Mouse (Mus musculus) neural tube, embryonic 15.5 days (tissue): Measurements from ENCODE around the gene Tmed4. TPM values are rescaled to one million over a fixed set of nuclear protein-coding genes. Genes with fewer than 3 reads are reported as not detected.

Experiments used
- ATAC-seq: fragments of 200-750 bp; cut with Nextera tagmentation; 2 replicates; pipeline ENCODE4 v1.8.0; 2017; ENCODE audit warnings: mild to moderate bottlenecking, moderate TSS enrichment, moderate library complexity; ENCODE audit not compliant: low FRiP score
- H3K27ac ChIP-seq: fragments of 300-500 bp; sonication (generic); replicated peaks from 2 replicates; pipeline ENCODE4 v1.5.1; 2015; ENCODE audit warnings: mild to moderate bottlenecking, inconsistent platforms
- H3K27me3 ChIP-seq: fragments of 300-500 bp; sonication (generic); replicated peaks from 2 replicates; pipeline ENCODE4 v1.6.1; 2015; ENCODE audit warnings: inconsistent platforms
- H3K36me3 ChIP-seq: fragments of 300-500 bp; sonication (generic); 2 replicates; pipeline ENCODE4 v1.6.1; 2015; ENCODE audit warnings: inconsistent platforms
- H3K4me1 ChIP-seq: fragments of 300-500 bp; sonication (generic); 2 replicates; pipeline ENCODE4 v1.6.1; 2015; ENCODE audit warnings: inconsistent platforms
- H3K4me2 ChIP-seq: fragments of 300-500 bp; sonication (generic); 2 replicates; pipeline ENCODE4 v1.6.1; 2015; ENCODE audit warnings: inconsistent platforms, mild to moderate bottlenecking, moderate library complexity
- H3K4me3 ChIP-seq: fragments of 300-500 bp; sonication (generic); replicated peaks from 2 replicates; pipeline ENCODE4 v1.5.1; 2015; ENCODE audit warnings: mild to moderate bottlenecking, inconsistent platforms
- H3K9ac ChIP-seq: fragments of 300-500 bp; sonication (generic); replicated peaks from 2 replicates; pipeline ENCODE4 v1.6.1; 2015; ENCODE audit warnings: mild to moderate bottlenecking, inconsistent platforms
- H3K9me3 ChIP-seq: fragments of 300-500 bp; sonication (generic); replicated peaks from 2 replicates; pipeline ENCODE4 v1.6.1; 2016; ENCODE audit warnings: inconsistent platforms
- WGBS: fragments of 180-500 bp; shearing (Covaris S2); methylation state at CpG from one replicate; pipeline ENCODE4 v1.1.7; 2015; ENCODE audit warnings: mixed read lengths; 5-methylcytosine and 5-hydroxymethylcytosine counted together
- polyA plus RNA-seq: library from polyadenylated mRNA; unstranded; fragments of >200 nt; fragmentation: Nextera tagmentation; extraction: Ambion mirVana; gene quantifications from 2 replicates; pipeline ENCODE4 v1.2.1, GENCODE M21; 2015

Tmed4 gene
- polyA plus RNA-seq, 1 experiment from 2014 or later, result 114 TPM

DNA sequence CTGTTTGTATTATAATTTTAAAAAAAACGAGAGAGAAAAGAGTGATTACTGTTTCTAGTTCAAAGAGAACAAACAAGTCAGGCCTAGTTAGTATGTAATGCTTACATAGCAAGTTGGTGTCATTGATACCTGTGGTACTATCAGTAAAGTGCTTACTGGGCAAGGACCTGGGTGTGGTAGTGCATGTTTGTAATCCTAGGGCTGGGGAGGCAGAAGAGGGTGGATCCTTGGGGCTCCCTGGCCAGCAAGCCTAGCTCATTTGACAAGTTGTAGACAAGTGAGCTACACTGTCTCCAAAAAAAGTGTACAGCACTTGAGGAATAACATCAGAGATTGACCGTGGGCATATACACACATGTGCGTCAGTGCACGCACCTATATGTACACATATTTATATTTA is 20.0 kb upstream of the Tmed4 start:
- Histone ChIP-seq H3K9ac (no peak overlapping the region), H3K9me3 (no peaks in the 10 kb centered on the region), H3K27me3 (no peaks in the 10 kb centered on the region), H3K4me2 (no peak overlapping the region), H3K4me1 (peaks cover 16% of the 10 kb centered on the region), H3K27ac (no peak overlapping the region), H3K36me3 (peaks cover 27% of the 10 kb centered on the region), H3K4me3 (no peak overlapping the region)
- ATAC-seq, result no peak
- 95% methylated on average over 4 of the region's 4 CpGs for WGBS

- Histone ChIP-seq H3K4me2 (no peak overlapping the region; the same call in 1 of the 2 replicates), H3K36me3 (peaks cover 19% of the 10 kb centered on the region), H3K4me3 (no peak overlapping the region), H3K9me3 (no peaks in the 10 kb centered on the region), H3K9ac (no peak overlapping the region), H3K4me1 (peaks cover 16% of the 10 kb centered on the region), H3K27me3 (no peaks in the 10 kb centered on the region), H3K27ac (no peak overlapping the region)
- 94% methylated on average over 2 of the region's 2 CpGs for WGBS
- no peak for ATAC-seq
Observed at GRCm38 (mm10) chr11:6293601-6294000, 18.9 kb upstream of the Tmed4 start.

DNA sequence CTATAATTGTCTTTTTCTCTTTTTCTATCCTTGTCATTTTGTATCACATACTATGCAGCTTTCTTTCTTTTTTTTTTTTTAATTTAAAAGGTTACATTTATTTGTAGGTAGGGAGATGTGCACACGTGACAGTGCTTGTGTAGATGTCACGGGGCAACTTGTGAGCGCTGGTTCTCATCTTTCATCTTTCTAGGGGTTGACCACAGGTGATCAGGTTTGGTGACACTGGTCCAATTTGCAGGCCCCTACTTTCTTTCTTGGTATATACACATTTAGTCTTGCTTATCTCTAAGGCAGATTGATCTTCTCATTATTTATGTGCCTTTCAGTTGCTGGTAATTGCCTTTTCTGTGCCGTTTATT is 18.3 kb upstream of the Tmed4 start:
- peaks cover 12% of the 10 kb centered on the region for H3K36me3 ChIP-seq
- no peaks in the 10 kb centered on the region for H3K9me3 ChIP-seq
- H3K9ac ChIP-seq, result no peak overlapping the region
- WGBS, result 96% methylated on average over 4 of the region's 4 CpGs
- H3K4me1 ChIP-seq, result peaks cover 16% of the 10 kb centered on the region
- ATAC-seq, result no peak
- H3K4me3 ChIP-seq, result peak overlapping the region; percentile 72
- no peaks in the 10 kb centered on the region for H3K27me3 ChIP-seq
- H3K4me2 ChIP-seq, result peak overlapping the region; percentile 75
- peak overlapping the region; percentile 97; the same call in 1 of the 2 replicates for H3K27ac ChIP-seq

DNA sequence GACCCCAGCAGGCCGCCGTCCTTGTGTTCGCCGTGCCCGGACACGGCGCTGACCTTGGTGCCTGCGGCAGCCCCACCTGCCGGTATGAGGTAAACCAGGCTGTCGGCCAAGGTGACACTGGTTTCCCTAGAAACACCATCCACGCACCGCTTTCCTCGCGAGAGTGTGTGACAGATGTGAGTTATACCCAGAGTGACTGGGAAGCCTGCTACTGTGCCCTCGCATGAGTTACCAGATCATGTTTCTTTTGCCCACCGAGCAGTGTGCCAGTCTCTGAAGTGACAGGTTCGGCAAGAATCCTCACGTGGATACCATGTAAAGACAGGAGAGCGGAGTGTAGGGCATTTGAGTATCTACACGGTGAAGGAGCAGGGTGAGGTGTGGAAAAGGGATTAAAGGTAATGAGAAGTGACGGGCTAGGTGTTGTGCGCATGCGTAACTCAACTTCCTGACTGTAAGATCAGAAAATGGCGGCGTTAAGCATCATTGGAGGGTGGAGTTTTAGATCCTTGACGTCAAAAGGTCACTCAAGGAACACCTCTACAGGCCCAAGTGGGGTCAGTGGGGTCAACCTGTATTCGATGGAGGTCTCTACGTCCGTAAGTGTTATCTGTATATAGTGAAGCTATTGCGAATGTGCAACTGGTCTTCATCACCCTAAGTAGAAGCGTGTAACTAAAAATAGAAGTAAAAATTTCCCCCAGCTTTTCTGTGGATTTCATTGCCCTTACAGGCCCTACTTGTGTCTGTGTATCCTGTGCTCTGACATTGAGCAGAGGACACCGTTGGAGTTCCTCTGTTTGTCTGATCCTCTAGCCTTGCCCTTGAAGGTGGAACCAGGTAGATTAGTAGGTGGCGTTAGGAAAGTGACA is 17.7 kb upstream of the Tmed4 start:
- peak overlapping the region; percentile 72 for H3K4me3 ChIP-seq
- H3K36me3 ChIP-seq, result peaks cover 6% of the 10 kb centered on the region
- peak overlapping the region; percentile 62 for H3K9ac ChIP-seq
- no peaks in the 10 kb centered on the region for H3K9me3 ChIP-seq
- ATAC-seq, result peak; percentile 79
- WGBS, result 20% methylated on average over 30 of the region's 33 CpGs
- H3K4me2 ChIP-seq, result peak overlapping the region; percentile 75
- H3K27ac ChIP-seq, result peak overlapping the region; percentile 97
- peaks cover 16% of the 10 kb centered on the region for H3K4me1 ChIP-seq
- no peaks in the 10 kb centered on the region for H3K27me3 ChIP-seq

DNA sequence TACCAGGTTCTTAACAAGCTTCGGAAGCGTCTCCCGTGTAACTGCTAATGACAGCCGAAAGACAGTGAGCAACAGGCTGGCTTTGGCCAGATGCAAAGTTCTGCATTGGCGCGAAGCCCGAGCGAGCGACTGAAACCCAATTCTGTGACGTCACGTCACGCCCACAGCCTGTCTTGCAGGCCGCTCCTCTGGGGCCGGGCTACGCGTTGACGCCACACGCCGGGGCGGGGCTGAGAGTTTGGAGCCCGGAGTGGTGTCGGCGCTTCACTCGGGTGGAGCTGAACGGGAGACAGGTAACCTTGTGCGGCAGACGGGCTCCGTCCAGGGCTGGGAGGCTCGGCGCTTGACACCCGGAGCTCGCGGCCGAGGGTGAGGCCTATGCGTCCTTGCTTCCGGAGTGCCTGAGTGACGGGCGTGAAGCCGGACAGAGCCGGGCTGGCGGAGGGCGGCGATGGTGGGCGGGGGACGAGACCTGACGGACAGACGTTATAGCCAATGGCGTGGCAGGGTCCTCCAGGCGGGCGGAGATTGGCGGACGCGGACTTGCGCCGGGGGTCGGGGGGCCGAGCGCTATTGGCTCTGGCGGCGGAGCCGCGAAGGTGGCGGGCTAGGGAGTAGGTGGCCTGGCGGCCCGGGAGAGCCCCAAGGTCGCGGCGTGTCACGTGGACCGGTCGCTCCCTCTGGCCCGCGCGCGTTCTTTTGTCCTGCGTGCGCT is 16.9 kb upstream of the Tmed4 start, which contains the start of gene Ogdh:
Ogdh (plus strand) TSS at position 233 of the 715 bp plus-strand sequence.
- H3K4me3 ChIP-seq, result peak within 1 kb of the TSS; percentile 72
- no peaks in the 10 kb centered on the region for H3K36me3 ChIP-seq
- peak; percentile 98 for ATAC-seq
- no peaks in the 10 kb centered on the region for H3K27me3 ChIP-seq
- H3K4me2 ChIP-seq, result peak within 1 kb of the TSS; percentile 75
- no peaks in the 10 kb centered on the region for H3K9me3 ChIP-seq
- H3K27ac ChIP-seq, result peak within 1 kb of the TSS; percentile 97
- H3K4me1 ChIP-seq, result peaks cover 16% of the 10 kb centered on the region
- H3K9ac ChIP-seq, result peak within 1 kb of the TSS; percentile 62
- under 1% methylated on average over 77 of the region's 77 CpGs for WGBS

GRCm38 (mm10) chr11:6290883-6291282 is 16.2 kb upstream of the Tmed4 start:
- Histone ChIP-seq H3K9ac (peak overlapping the region; percentile 62), H3K27me3 (no peaks in the 10 kb centered on the region), H3K4me1 (peaks cover 16% of the 10 kb centered on the region), H3K9me3 (no peaks in the 10 kb centered on the region), H3K4me3 (peak overlapping the region; percentile 72), H3K36me3 (no peaks in the 10 kb centered on the region), H3K27ac (peak overlapping the region; percentile 97), H3K4me2 (peak overlapping the region; percentile 75)
- 35% methylated on average over 3 of the region's 3 CpGs for WGBS
- no peak for ATAC-seq

DNA sequence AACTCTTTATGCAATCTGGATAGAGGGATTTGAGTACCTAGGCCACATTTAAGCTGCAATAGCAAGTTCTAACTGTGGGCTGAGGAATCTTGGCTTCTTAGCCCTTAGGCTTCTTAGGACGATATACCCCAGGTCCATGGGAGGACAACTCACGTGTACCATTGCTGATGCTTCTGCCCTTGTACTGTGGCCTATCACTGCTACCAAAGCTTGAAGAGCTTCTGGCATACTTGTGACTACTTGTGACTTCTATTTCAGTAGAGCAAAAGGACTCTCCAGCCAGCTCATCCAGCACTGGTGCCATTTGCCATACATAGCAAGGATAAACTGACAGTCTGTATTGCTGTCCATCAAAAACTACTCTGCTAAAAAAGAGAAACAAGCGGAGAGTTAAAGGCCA is 15.5 kb upstream of the Tmed4 start:
- Histone ChIP-seq H3K27ac (no peak overlapping the region), H3K36me3 (no peaks in the 10 kb centered on the region), H3K4me1 (peaks cover 16% of the 10 kb centered on the region), H3K4me3 (no peak overlapping the region), H3K27me3 (no peaks in the 10 kb centered on the region), H3K9ac (no peak overlapping the region), H3K4me2 (no peak overlapping the region), H3K9me3 (no peaks in the 10 kb centered on the region)
- ATAC-seq, result no peak
- WGBS, result 96% methylated on average over 3 of the region's 3 CpGs

GRCm38 (mm10) chr11:6282940-6283339 is 8.3 kb upstream of the Tmed4 start:
- H3K4me3 ChIP-seq, result no peak overlapping the region
- H3K4me1 ChIP-seq, result no peaks in the 10 kb centered on the region
- no peak overlapping the region for H3K9ac ChIP-seq
- no peaks in the 10 kb centered on the region for H3K27me3 ChIP-seq
- 66% methylated on average over 3 of the region's 3 CpGs for WGBS
- H3K4me2 ChIP-seq, result no peak overlapping the region
- no peaks in the 10 kb centered on the region for H3K36me3 ChIP-seq
- ATAC-seq, result no peak
- no peaks in the 10 kb centered on the region for H3K9me3 ChIP-seq
- H3K27ac ChIP-seq, result no peak overlapping the region

DNA sequence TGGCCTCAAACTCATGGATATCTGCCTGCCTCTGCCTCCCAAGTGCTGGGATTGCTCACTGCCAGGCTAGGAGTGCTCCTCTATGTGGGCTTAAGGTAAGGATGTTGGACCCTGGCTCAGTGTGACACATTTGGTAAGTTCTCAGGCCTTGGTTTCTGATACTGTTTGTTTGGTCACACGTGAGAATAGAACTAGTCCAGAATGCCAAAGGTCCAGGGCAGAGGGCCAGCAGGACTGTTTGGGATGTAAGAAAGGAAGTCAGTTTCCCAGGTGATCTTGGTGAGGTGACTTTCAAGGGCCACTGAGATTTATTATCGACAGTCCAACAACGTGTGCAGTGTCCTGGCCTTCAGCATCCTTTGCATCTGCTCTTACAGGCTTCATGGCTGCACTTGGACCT is 1.8 kb upstream of the Tmed4 start:
- H3K9ac ChIP-seq, result no peak overlapping the region
- no peak overlapping the region for H3K4me2 ChIP-seq
- ATAC-seq, result no peak
- no peaks in the 10 kb centered on the region for H3K27me3 ChIP-seq
- H3K36me3 ChIP-seq, result peaks cover 8% of the 10 kb centered on the region
- WGBS, result 79% methylated on average over 3 of the region's 3 CpGs
- no peak overlapping the region for H3K4me3 ChIP-seq
- no peak overlapping the region for H3K27ac ChIP-seq
- peaks cover 28% of the 10 kb centered on the region for H3K4me1 ChIP-seq
- no peaks in the 10 kb centered on the region for H3K9me3 ChIP-seq

DNA sequence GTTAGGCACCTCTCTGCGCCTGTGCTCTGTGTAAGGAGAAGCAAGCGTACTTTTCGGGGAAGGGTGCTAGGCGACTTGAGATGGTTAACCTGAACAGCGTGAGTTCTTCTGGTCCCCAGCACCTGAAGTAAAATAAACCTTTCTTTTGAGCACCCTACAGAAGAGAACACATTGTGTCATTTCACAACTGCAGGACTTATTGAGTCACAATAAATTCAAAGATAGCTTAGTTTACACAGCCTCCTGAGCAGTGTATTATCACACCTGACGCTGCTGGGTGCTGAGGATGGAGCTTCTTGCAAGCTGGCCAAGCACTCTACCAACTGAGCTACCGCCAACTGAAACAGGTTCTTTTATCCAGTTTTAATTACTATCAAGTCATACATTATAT is 419 bp upstream of the Tmed4 start:
- no peak; the same call in 1 of the 2 replicates for ATAC-seq
- peak overlapping the region; percentile 81 for H3K4me2 ChIP-seq
- peaks cover 20% of the 10 kb centered on the region for H3K36me3 ChIP-seq
- peak overlapping the region; percentile 81 for H3K27ac ChIP-seq
- peak overlapping the region; percentile 97 for H3K4me3 ChIP-seq
- no peaks in the 10 kb centered on the region for H3K27me3 ChIP-seq
- H3K9ac ChIP-seq, result peak overlapping the region; percentile 92; the same call in 1 of the 2 replicates
- peaks cover 28% of the 10 kb centered on the region for H3K4me1 ChIP-seq
- WGBS, result 22% methylated on average over 7 of the region's 7 CpGs
- no peaks in the 10 kb centered on the region for H3K9me3 ChIP-seq

GRCm38 (mm10) chr11:6273607-6274006 is 1.1 kb downstream of the Tmed4 start:
- H3K4me2 ChIP-seq, result peak overlapping the region; percentile 81
- 62% methylated on average over 11 of the region's 11 CpGs for WGBS
- H3K4me1 ChIP-seq, result peaks cover 31% of the 10 kb centered on the region
- H3K36me3 ChIP-seq, result peaks cover 26% of the 10 kb centered on the region
- ATAC-seq, result no peak
- H3K27me3 ChIP-seq, result no peaks in the 10 kb centered on the region
- H3K9ac ChIP-seq, result peak overlapping the region; percentile 92
- no peak overlapping the region for H3K27ac ChIP-seq
- H3K4me3 ChIP-seq, result peak overlapping the region; percentile 97
- H3K9me3 ChIP-seq, result no peaks in the 10 kb centered on the region
